Mouse (Mus musculus) E14TG2a.4 (cell line): ENCODE data around the gene Lrrc41.

Experiments used
- H3K27me3 ChIP-seq: 2 replicates; pipeline ENCODE4 v1.6.1; 2014; ENCODE audit warnings: low read length, control low read depth; ENCODE audit not compliant: insufficient read depth
- H3K36me3 ChIP-seq: 2 replicates; pipeline ENCODE4 v1.6.1; 2014; ENCODE audit warnings: low read length, control low read depth; ENCODE audit not compliant: insufficient read depth
- H3K4me1 ChIP-seq: replicated peaks from 2 replicates; pipeline ENCODE4 v1.6.1; 2014; ENCODE audit warnings: low read depth, low read length, control low read depth
- H3K4me3 ChIP-seq: replicated peaks from 2 replicates; pipeline ENCODE4 v1.5.1; 2014; ENCODE audit warnings: mild to moderate bottlenecking, low read length
- H3K9me3 ChIP-seq: 2 replicates; pipeline ENCODE4 v1.6.1; 2014; ENCODE audit warnings: low read length, control low read depth
- CTCF ChIP-seq: conservative IDR thresholded peaks from 2 replicates; pipeline ENCODE4 v1.5.1; 2014; ENCODE audit warnings: low read length
- NANOG ChIP-seq: IDR thresholded peaks from 2 replicates; pipeline ENCODE4 v1.6.1; 2014; ENCODE audit warnings: borderline replicate concordance, low read length, mixed read lengths
- POU5F1 ChIP-seq: IDR thresholded peaks from 2 replicates; pipeline ENCODE4 v1.6.1; 2014; ENCODE audit warnings: low read length, borderline replicate concordance

The Lrrc41 gene

GRCm38 (mm10) chr4:116074145-116074675 is 859 bp upstream of the Lrrc41 start:
- Histone ChIP-seq H3K36me3 (peaks cover 19% of the 10 kb centered on the region), H3K9me3 (no peaks in the 10 kb centered on the region)
- no peak for TF ChIP-seq POU5F1

GRCm38 (mm10) chr4:116075631-116076368 is 731 bp downstream of the Lrrc41 start:
- peaks cover 47% of the 10 kb centered on the region for H3K4me1 ChIP-seq
- H3K4me3 ChIP-seq, result peak overlapping the region; percentile 94
- peaks cover 18% of the 10 kb centered on the region for H3K27me3 ChIP-seq
- peaks cover 17% of the 10 kb centered on the region for H3K36me3 ChIP-seq
- TF ChIP-seq CTCF (no peak), POU5F1 (no peak), NANOG (no peak)
- no peaks in the 10 kb centered on the region for H3K9me3 ChIP-seq

More at GRCm38 (mm10) chr4:116074145-116074675, 859 bp upstream of the Lrrc41 start:
- H3K4me3 ChIP-seq, result peak overlapping the region; percentile 94
- peaks cover 56% of the 10 kb centered on the region for H3K4me1 ChIP-seq
- peaks cover 18% of the 10 kb centered on the region for H3K27me3 ChIP-seq

DNA sequence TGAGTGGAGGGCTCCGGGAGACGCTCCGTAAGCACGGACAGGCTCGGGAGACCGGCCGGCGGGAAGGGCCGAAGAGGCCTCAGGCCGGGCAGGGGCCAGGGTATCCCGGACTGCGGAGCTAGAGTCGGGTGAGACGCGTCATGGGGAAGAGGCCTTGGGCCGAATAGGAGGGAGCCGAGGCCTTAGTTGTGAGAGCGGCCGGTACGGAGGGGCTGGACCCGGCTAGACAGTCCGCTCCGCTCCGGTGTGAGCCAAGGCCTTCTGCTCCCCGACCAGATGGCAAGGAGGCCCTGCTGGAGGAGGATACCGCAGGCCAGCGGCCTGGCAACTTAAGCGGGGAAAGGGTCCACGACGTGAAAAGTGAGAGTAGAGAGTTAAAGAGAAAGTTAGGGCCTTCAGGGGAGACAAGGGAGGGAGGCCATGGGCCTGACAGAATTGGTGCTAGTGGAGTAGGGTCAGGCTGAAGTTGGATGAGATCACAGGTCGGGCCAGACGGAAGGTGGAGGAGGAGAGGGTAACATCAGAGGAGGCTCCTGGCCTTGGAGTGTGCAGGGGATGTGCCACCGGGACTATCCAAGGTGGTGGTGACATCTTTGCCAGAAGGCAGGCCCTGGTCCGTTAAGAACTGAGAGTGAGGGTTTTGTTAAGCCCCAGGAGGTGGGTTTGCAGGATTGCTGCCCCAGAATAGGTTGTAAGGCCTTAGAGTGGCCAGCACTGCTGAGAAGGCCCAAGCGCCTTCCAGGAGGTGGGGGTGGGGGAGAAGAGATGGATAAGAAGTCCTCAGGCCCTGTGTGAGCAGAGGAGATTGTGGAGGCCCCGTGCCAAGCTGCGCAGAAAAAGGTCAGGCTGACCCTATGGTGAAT is 1.5 kb downstream of the Lrrc41 start:
- peak overlapping the region; percentile 94 for H3K4me3 ChIP-seq
- H3K36me3 ChIP-seq, result peaks cover 22% of the 10 kb centered on the region
- H3K9me3 ChIP-seq, result no peaks in the 10 kb centered on the region
- no peak for TF ChIP-seq CTCF
- peaks cover 39% of the 10 kb centered on the region for H3K4me1 ChIP-seq
- peaks cover 18% of the 10 kb centered on the region for H3K27me3 ChIP-seq

DNA sequence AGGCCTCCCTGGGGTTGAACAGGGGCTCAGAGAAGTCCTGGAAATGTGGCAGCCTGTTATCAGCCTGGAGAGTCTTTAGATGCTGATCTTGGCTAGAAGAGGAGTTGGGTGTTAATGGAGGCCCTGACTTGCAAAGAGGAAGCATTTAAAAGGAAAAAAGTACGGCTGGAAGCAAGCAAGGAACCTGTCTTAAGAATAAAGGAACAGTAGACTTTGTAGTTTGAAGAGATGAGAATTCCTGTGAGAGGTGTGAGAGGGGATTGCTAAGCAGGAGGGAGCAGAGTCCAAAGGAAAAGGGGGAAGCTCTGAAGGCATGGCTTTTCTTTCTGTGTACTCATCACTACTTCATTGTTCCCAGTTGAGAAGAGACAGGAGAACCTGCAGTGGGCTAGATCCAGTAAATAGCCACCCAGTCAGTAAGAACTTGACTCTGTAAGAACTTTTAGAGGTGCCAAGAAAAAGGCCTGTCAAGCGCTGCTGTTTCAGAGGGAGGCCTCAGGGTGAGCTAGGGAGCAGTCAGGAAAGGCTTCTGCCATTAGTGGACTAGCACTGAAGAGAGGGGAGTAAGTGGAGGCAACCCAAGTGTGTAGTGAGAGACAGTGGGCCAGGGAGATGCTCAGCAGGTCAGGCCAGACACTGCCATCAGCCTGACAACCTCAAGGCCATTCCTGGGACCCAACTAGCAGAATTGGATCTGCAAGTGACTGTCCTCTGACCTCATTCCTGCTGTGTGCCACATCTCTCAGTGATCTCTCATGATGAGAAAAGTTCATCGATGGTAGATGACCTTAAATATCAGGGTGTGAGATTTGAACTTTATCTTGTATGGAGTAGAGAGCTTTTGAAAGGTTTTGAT is 2.4 kb downstream of the Lrrc41 start:
- peak overlapping the region; percentile 94 for H3K4me3 ChIP-seq
- H3K27me3 ChIP-seq, result peaks cover 18% of the 10 kb centered on the region
- H3K36me3 ChIP-seq, result peaks cover 23% of the 10 kb centered on the region
- TF ChIP-seq CTCF, result no peak
- no peak for TF ChIP-seq NANOG
- TF ChIP-seq POU5F1, result no peak
- H3K4me1 ChIP-seq, result peaks cover 32% of the 10 kb centered on the region
- no peaks in the 10 kb centered on the region for H3K9me3 ChIP-seq

- Histone ChIP-seq H3K4me1 (peaks cover 20% of the 10 kb centered on the region), H3K9me3 (no peaks in the 10 kb centered on the region), H3K27me3 (no peaks in the 10 kb centered on the region), H3K36me3 (peaks cover 64% of the 10 kb centered on the region), H3K4me3 (peak overlapping the region; percentile 51)
- no peak for TF ChIP-seq CTCF
- TF ChIP-seq POU5F1, result no peak
- TF ChIP-seq NANOG, result no peak
Measured at GRCm38 (mm10) chr4:116088510-116089249, 13.6 kb downstream of the Lrrc41 start.

GRCm38 (mm10) chr4:116096291-116096690 is 21.2 kb downstream of the Lrrc41 start:
- TF ChIP-seq POU5F1, result no peak
- TF ChIP-seq CTCF, result no peak
- no peak for TF ChIP-seq NANOG
- Histone ChIP-seq H3K27me3 (no peaks in the 10 kb centered on the region), H3K36me3 (peaks cover 99% of the 10 kb centered on the region), H3K9me3 (no peaks in the 10 kb centered on the region), H3K4me3 (no peak overlapping the region), H3K4me1 (no peaks in the 10 kb centered on the region)

DNA sequence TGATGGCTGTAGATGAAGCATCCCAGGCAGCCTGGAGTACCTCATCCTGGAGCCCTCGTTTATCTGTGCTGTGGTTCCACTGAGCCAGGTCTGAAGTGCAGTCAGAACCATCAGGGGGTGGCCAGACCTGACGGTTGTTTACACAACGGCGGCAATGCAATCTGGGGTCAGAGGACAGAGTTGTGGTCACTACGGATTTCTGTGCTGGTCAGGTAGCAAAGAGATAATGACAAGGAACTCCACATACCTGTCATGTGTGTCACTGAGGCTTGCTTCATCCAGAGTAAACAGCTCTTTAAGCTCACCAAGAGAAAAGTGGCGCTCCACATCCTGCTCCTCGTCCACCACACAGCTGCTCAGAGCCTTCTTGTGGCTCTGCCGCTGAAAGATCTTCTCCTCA is 22.1 kb downstream of the Lrrc41 start:
- Histone ChIP-seq H3K4me1 (no peaks in the 10 kb centered on the region), H3K27me3 (no peaks in the 10 kb centered on the region), H3K36me3 (peaks cover 99% of the 10 kb centered on the region), H3K4me3 (no peak overlapping the region), H3K9me3 (no peaks in the 10 kb centered on the region)
- TF ChIP-seq POU5F1 (no peak), NANOG (no peak), CTCF (no peak)

DNA sequence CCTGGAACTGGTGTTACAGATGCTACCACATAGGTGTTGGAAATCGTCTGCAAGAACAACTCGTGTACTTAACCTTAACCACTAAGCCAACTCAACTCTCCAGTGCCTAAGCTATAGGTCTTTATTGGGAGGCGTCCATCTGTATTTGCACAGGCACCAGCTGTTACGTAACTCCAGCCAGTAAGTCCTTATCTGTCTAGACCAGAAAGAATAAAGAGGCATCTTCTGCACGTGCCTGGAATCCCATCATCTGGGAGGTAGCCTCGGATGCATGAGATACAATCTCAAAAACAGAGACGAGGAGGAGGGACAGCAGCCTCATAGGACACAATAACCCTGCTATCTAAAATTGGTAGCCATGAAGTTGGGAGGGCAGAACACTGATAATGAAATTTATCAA is 25.9 kb downstream of the Lrrc41 start:
- Histone ChIP-seq H3K9me3 (no peaks in the 10 kb centered on the region), H3K27me3 (no peaks in the 10 kb centered on the region), H3K4me1 (no peaks in the 10 kb centered on the region), H3K4me3 (no peak overlapping the region), H3K36me3 (peaks cover 100% of the 10 kb centered on the region)
- no peak for TF ChIP-seq NANOG
- TF ChIP-seq POU5F1, result no peak
- no peak for TF ChIP-seq CTCF
